Mouse (Mus musculus) bone marrow macrophage, adult 2 months (primary cell): ENCODE measurements around the gene Duoxa2.

Source experiments
- CTCF ChIP-seq: IDR thresholded peaks from 2 replicates; pipeline ENCODE4 v1.5.1; 2012; ENCODE audit warnings: low read depth, mild to moderate bottlenecking, low read length, moderate library complexity
- POLR2A ChIP-seq: IDR thresholded peaks from 2 replicates; pipeline ENCODE4 v1.6.1; 2012; ENCODE audit warnings: mild to moderate bottlenecking, low read depth, low read length, borderline replicate concordance

- TF ChIP-seq CTCF (no peak), POLR2A (no peak)
These were observed 18.7 kb downstream of the Duoxa2 start for GRCm38 (mm10) chr2:122317384-122317783.
